Mouse (Mus musculus): ENCODE measurements around the gene Zbtb20.

Zbtb20 gene

DNA sequence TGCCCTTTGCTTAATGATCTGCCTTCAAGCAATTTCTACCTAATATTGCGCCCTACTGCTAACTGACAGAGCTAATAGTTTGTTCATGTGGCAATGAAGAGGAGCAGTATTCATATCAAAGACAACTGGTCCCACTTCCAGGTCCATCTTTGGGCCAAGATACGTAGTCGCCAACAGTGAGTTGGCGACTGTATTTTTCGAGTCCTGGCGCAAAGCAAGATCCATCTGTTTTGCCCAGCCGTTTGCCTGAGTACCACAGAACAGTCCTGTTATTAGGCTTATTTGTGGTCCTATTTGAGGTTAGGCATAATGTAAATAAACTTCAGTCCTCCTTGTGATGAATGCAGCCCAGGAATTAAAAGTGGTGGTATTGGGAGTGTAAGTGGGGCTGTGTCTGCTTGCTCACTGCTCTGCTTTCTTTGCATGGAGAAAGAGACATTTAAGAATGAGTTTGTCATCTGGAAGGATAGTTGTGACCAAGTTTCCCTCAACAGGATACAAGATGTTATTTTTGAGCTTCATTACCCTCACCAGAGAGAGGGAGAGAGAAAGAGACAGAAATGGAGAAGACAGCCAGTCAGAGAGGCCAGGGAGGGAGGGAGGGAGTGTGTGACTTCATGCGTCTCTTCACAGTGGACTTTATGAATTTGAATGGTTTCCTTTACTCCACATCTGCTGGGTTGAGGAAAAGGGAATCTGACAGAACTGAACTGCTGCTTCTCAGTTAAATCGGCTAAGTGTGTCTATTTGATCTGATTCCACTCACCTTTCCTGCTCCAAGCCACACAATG is 315.6 kb downstream of the Zbtb20 start:
- DNase-seq (ENCODE audit: low spot score), result no peak

DNA sequence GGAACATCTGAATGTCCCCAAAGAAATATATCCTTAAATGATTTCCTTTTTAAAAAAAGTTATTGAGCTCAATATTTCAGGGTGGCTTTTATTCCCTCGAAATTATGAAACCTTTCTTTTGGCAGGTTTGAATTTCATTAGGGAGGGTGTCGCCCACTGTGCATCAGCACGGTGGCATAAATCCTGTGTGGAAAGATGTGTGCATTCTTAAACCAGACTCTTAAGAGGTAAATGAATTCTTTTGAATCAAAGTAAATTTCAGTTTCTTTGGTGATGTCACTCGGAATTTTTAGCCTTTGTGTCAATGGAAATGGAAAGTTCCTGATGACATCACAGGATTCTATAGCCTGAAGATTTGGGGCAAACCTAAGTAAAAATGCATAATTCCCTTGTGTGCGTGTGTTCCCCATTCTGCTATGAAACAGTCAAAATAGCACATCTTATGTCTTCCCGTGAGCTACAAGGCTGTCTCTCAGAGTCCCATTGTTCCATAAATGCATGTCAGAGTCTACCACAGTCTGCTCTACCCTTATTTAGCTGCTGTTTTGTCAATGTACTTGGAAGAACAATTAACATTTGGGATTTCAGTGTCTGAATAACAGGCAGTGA is 318.1 kb downstream of the Zbtb20 start:
- no peak for DNase-seq (ENCODE audit: low spot score)

DNA sequence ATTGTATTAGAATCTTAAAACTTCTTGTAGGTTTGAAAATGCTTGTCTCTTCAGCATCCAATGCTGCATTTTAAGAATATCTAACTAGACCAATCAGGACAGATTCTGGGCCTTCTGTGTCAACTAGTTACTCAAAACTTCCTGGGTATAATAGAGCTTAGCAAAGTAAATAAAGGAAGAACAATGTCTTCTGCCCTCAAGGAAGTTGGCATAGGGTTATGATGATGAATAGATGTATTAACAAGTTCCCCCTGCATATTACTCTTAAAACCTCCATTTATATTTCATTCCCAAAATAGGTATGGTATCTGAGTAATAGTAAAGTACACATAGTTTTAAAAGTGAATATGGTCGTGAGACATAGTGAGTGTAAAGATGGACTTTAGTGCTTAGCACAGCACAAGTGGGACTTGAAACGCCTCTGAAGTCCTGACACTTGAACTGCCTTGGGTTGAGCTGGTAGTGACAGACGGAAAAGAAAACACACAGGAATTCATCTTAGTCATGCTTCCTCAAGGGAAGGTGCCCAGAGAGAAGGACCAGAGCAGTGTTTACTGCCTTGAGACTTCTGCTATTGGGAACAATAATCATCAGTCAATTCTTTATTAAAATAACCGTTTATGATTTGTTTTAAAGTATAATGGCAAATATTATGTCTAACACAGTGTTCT is 341.8 kb downstream of the Zbtb20 start:
- DNase-seq (ENCODE audit: low spot score), result no peak

DNA sequence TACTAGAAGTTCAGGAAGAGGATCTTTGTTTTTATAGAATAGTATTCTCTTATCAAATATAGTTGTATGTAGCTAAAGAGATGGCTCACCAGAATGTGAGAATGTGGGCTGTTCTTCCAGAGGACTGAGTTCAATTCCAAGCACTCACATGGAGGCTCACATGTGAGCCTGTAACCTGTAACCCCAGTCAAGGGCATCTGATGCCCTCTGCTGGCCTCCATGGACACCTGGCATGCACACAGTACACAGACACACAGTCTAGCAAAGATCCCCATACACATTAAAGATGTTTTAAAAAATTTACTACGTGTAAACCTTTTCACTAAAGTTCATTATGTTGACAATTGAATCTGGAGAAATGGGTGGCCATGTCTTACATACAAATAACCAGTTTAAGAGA is 343.7 kb downstream of the Zbtb20 start:
- DNase-seq (ENCODE audit: low spot score), result no peak

DNA sequence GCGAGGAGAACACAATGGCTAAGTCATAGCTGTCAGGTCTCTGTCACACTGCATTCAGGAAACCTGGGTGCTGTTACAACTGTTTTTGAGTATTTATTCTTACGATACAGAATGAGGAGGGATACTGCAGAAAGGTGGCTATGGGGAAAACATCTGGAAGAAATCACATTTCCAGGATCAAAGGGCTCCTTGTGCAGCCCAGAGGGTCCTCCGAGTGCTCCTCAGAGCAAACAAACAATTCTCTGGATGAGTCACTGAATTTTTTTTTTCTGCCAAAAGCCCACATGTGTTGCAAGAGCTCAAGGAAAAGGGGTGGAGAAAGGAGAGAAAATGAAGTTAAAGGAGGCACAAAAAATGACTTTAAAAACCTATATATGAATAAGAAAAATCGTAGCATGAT is 345.6 kb downstream of the Zbtb20 start:
- no peak for DNase-seq (ENCODE audit: low spot score)

DNA sequence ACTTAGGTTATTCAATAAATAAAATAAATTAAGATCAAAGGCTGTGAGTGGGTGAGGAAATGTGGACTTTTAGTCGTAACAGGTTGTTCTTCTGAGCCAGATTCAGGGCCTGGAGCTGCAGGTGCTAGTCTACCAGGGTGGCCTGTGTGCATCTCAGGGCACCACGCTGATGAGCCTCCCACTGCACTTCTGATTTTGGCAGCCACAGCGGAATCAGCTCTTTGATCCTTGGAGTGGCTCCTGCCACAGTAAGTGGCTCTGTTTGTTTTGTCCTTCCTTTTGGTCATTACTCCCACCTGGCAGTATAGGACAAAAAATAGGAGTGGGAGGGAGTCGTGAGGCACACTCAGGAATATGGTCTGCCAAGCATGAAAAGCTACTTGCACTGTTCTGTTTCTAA is 354.6 kb downstream of the Zbtb20 start:
- no peak for DNase-seq (ENCODE audit: low spot score)

DNA sequence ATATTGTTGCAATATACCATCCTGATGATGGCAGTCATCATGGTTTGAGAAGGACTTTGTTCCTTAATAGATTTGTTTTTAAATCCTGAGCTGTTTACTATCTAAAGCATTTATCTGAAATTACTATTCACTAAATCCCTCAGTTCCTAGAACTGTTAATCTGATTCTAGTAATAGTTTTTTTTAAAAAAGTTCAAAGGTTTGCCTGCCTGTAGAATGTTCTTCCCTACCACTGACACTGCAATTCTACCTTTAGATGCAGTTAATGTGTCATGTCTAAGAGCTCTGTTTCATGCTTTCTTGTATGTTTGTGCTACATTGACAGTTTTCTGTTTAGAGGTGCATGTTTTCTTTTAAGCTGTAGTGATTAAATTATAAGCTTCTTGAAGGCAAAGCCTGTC is 358.6 kb downstream of the Zbtb20 start:
- no peak for DNase-seq (ENCODE audit: low spot score)

DNA sequence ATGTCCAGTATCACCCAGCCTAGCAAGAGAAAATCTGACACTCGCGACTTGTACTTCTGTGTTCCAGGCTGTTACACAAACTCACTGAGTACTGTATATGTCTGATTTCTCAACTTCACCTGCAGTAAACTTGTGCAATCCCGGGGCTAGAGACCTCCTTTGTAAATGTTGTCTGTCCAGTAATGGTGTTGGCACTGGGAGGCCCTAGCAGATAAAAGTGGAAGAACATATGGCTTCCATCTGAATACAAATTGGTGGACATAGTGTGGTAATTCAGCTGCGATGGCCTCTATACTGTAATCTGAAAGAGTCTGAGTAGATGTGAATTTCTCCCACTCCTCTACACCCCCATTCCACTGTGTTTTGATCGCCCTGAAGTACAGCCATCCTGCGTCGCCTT is 359.6 kb downstream of the Zbtb20 start:
- DNase-seq (ENCODE audit: low spot score), result no peak

DNA sequence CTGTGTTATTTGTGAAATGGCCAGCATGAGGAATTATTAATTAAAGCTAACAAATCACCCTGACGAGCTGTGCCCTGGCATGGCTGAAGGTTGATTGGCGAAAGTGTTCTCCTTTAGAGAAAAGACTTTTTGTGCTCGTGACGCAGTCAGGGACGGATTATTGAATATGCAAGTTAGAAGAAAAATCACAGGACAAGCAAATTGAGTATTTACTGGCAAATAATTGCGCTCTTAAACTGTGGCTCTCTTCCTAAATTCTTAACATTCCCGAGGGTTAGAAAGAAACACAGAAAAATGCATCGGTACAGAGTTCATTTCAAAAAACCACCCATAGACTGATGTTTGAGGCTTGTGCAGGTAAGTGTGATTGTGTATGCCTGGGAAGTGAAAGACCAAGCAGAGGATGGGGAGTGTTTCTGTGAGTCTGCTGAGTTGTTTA is 360.1 kb downstream of the Zbtb20 start:
- DNase-seq (ENCODE audit: low spot score), result no peak

DNA sequence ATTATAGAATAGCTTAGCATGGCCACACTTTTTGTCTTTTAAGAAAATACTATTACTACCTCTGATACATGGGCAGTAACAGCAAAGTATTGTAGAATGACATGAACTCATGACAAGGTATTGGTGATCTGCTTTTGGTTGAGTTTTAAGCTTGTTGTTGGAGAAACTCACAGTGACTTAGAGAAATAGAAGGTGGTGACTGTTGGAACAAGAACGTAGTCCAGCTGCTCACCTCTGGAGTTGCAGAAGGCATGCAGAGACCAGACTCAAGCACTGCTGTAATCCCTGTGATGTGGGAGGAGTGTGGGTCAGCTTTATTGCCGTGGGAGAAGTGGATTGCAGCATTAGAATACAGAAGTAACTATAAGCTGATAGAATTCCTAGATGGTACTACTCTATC is 361.9 kb downstream of the Zbtb20 start:
- DNase-seq (ENCODE audit: low spot score), result no peak

DNA sequence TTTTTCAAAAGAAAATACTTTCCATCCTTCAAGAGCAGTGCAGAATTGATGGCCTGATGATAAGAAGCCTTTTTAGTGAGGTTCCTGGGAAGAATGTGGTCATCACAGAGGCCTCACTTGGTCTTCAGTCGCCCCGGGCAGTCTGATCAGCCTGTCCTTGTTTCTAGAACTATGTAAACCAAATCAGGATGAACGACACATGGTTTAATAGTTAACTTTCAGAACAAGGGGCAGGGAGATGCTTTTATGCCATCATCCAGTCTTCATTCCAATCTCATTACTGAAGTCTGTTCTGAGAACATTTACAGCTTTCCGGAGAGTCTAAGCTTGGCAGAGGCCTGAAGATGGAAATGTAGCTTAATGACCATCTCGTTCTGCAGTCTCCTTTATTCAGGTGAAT is 371.3 kb downstream of the Zbtb20 start:
- DNase-seq (ENCODE audit: low spot score), result no peak

DNA sequence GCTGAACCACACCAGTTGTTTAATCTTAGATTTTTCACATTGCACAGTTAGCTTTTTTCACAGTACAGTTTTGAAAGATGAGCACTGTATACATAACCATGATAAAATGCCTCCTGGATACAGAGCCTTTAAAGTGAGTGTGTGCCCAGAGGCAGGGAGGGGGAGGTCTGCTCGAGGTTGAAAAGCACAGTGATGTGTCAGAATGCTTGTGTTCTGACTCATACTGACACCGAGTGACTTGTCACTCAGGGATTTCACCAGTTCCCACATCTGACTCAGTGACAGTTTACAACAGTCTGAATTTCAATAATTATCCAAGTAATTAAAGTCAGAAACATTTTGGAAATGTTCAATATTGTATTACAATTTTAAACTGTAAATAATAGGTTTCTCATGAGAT is 377.4 kb downstream of the Zbtb20 start:
- no peak for DNase-seq (ENCODE audit: low spot score)

DNA sequence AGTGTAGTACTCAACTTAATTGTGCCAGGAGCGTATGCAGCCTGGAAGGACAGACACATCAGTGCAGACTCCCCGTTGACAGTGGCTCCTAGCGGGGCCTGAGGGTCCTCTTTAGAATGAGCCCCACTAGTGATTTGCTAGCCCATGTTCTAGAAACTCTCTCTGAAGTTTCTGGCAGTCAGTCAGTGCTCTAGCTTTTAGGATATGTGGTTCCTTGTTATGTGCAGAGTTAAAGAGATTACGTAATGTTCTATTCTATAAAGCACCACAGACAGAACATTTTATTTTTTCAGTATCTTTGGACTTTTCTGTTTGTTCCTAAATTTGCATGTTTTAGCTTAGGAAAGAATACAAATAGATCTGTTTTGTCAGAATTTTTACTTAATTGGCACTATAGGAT is 378.1 kb downstream of the Zbtb20 start:
- no peak for DNase-seq (ENCODE audit: low spot score)

DNA sequence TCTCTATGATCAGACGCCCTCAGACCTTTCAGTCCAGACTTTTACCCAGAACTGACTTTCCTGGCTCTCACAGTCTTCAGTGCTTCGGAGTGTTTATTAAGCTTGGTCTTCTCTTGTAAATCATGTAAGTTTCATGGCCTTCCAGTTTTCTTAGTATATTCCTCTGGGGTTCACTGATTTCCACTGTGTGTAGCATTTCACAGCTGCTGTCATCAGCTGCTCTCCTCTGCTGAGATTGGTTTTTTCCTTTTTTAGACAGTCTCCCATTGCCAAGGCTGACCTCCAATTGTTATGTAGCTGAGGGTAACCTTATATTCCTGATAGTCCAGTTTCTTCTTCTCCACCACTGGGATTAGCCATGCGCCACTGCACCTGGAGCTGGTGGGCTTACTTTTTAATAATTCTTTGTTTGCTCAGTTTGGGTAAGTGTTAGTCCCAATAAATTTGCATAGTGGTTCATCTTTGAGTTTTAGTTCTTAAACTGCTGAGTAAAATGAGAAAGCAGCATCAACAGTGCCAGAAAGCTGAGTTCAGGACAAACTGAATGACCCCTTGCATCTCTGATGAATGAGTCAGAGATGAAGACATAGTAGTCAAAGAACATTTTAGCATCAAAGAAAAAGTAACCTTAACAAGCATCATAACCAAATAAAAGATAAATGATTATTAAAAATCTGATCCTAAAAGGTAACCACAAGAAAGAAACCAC is 380.7 kb downstream of the Zbtb20 start:
- no peak for DNase-seq (ENCODE audit: low spot score)

DNA sequence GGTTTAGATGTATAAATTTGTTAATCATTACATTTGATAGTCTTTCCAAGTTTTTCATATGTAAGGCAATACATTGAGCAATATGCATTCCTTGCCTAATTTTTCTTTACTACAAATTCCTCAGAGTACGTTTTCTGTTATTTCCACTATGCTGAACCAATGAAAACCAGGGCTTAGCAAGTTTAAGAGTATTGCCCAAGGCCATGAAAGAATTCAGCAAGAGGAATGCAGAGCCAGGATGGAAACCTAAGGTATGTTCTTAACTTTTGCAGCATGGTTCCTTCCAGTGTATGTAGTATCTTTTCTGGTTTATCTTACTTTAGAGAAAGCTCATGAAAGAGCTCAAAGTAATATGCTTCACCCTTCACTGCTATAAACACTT is 381.2 kb downstream of the Zbtb20 start:
- no peak for DNase-seq (ENCODE audit: low spot score)

DNA sequence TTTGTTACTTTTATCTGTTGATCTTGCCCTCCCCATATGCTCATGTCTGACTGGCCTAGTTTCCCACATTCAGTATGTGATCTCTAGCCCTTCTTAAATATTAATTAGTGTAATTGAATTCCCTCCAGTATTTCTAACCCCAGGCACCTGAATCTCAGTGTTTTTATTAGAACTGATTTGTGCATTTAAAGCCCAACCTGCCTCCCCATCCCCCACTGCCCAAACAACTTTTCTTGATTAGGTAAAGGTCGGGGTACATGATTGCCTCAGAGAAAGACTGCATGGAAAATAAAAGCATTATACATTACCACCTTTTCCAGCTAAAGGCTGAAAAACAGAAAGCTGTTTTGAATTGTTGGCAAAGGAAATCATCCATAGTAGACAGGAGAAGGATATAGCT is 383.8 kb downstream of the Zbtb20 start:
- no peak for DNase-seq (ENCODE audit: low spot score)

DNA sequence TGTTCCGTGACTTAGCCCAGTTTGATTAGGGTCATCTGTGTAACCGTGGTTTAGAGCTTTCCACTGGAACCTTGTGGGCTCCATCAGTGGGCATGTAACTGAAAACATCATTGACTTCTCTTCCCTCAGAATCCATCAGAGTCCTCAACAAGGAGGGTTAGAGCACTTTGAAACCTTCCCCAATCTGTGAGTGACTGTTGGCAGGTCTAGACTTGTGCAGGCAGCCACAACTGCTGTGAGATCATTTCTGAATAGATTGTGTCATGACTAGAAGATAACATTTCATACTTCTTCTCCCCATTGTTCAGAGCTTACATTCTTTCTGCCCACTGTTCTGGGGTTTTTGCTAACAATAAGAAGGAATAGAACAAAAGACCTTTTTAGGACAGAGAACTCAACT is 385.2 kb downstream of the Zbtb20 start:
- DNase-seq (ENCODE audit: low spot score), result no peak

DNA sequence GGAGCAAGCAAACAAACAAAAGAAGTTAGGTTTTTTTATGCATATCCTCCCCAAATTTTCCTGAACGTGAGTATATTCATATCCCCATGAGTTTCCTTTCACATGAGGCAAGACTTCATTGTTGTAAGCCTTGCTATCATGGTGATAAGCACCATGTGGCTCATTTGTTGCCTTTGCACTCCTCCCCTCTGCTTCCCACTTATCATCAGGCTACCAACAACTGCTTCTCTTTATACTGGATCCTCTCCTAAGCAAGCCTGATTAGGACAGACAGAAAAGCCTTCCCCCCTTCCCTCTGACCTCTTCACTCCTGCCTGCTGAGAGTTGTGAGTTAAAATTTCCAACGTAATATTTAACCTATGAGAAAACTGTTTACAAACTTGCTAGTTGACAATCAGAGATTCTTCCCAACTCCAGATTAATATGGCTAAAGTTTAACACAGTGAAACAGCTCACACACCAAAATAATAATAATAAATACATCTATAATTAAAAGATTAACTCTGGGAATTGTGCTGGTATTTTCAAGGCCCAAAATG is 398.4 kb downstream of the Zbtb20 start:
- no peak for DNase-seq (ENCODE audit: low spot score)

DNA sequence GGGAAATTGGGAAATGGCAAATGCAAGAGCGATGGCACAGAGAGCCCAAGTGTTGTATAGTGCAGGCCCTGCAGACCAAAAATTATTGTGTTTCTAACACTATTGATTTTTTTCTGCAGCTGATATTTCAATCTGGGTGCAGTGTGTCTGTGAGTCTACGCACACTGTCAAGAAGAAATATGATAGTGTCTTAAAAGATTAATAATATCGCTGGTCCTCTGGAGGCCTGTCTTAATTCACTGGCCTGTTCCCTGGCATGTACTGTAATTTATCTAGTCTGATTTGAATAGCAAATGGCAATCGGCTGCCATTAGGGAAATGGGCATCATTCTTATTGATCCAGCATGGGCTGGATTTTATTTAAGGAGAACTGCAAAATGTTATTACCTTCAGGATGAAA is 401.1 kb downstream of the Zbtb20 start:
- DNase-seq (ENCODE audit: low spot score), result no peak

DNA sequence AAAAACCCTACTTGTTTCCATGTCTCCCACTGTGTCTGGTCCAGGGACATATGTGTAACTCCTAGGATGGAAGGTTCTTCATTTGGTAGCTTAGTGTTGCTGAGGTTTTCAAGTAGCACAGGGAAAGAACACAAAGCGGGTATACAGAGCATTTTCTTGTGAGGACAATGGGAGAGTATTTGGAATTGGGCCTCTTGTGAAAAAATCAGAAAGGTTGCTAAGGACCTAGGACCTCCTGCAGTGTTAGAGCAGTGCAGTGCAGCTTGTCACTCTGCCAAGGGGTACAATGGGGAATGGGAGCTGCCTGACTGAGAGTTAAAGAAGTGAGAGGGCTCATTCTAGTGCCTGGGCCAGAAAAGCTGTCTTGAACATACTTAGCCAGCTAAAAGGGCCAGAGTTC is 410.6 kb downstream of the Zbtb20 start:
- DNase-seq (ENCODE audit: low spot score), result no peak

DNA sequence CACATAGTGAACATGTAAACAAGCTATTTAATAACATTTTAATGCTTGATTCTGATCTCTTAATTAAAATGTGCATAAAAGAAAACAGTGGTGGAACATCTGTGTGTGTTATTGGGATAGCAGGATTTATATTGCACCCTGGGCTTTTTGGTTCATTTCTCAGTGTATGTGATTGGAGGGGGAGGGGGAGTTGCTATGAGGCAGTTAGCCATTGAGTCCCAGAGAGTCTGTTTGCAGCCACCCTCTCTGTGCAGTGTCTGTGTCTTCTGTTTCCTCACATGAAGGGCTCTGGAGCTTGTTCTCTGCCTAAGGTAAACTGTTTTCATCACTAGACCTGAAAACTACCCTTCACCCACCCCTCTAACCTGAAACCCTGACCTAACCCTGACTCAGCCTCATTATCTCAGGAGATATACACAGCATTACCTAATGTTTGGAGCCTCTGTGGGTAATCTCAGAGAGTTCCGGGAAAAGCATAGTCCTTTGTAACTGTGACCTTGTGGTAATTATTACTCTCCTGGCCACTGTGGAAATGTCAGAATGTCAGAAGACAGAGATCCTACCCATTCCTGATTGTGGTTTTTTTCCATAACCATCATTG is 411.2 kb downstream of the Zbtb20 start:
- DNase-seq (ENCODE audit: low spot score), result no peak

DNA sequence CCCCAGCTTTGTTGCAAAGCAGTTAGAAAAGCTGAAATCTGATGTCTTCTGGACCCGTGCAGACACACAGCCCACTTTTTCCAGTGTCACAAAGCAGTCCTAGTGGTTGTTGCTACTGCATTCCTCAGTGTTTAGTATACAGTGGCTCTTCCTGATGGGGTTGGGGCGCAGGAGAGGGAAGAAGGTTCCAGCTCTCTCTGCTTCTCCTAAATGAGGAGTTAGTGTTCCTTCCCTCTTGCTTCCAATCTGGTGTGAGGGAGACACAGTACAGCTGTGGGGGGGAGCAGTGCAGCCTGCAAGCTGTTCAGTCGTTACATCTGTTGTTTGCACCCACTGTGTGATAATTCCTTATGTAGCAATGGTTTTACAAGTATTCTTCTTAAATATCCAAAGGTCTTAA is 415.7 kb downstream of the Zbtb20 start:
- no peak for DNase-seq (ENCODE audit: low spot score)

Measured in MN1 (cell line).